Mouse (Mus musculus) heart, adult 2 months (tissue): Measurements from ENCODE around the gene Col4a2. TPM values are rescaled to one million over a fixed set of nuclear protein-coding genes. Genes with fewer than 3 reads are reported as not detected.
A peak's percentile ranks its signal among the peaks of the same experiment; 100 is the strongest.

Experiments
- DNase-seq, 2 experiments: peaks; one replicate each; pipeline ENCODE4 v3.0.0; 2021
- H3K27ac ChIP-seq: fragments of 200-600 bp; 2 replicates; pipeline ENCODE4 v1.8.1; 2022
- H3K27me3 ChIP-seq: fragments of 200-500 bp; 2 replicates; pipeline ENCODE4 v1.6.1; 2012; ENCODE audit warnings: mild to moderate bottlenecking, low read length, inconsistent platforms, mixed read lengths; ENCODE audit not compliant: control insufficient read depth, insufficient read depth
- H3K36me3 ChIP-seq: fragments of 200-500 bp; 2 replicates; pipeline ENCODE4 v1.6.1; 2012; ENCODE audit warnings: low read length, inconsistent platforms; ENCODE audit not compliant: control insufficient read depth, insufficient read depth
- H3K4me1 ChIP-seq: fragments of 200-500 bp; 2 replicates; pipeline ENCODE4 v1.6.1; 2011; ENCODE audit warnings: low read length; ENCODE audit not compliant: control insufficient read depth, insufficient read depth
- H3K4me3 ChIP-seq: fragments of 200-600 bp; 2 replicates; pipeline ENCODE4 v1.8.1; 2022
- H3K79me2 ChIP-seq: fragments of 200-500 bp; replicated peaks from 2 replicates; pipeline ENCODE4 v1.6.1; 2012; ENCODE audit warnings: mild to moderate bottlenecking, inconsistent platforms, low read length, moderate library complexity, mixed read lengths; ENCODE audit not compliant: control insufficient read depth, insufficient read depth
- H3K9ac ChIP-seq: fragments of 200-500 bp; 2 replicates; pipeline ENCODE4 v1.6.1; 2012; ENCODE audit warnings: low read depth, mild to moderate bottlenecking, control low read depth, inconsistent platforms, low read length, mixed read lengths
- CTCF ChIP-seq: fragments of 200-600 bp; IDR thresholded peaks from 2 replicates; pipeline ENCODE4 v1.8.1; 2022; ENCODE audit warnings: antibody characterized with exemption, mild to moderate bottlenecking, moderate library complexity
- EP300 ChIP-seq: fragments of 200-500 bp; IDR thresholded peaks from 2 replicates; pipeline ENCODE4 v1.6.1; 2011; ENCODE audit warnings: low read depth, low read length, control low read depth; ENCODE audit not compliant: insufficient read depth
- POLR2A ChIP-seq: fragments of 200-500 bp; IDR thresholded peaks from 2 replicates; pipeline ENCODE4 v1.6.1; 2011; ENCODE audit warnings: mild to moderate bottlenecking, low read depth, low read length, control low read depth; ENCODE audit not compliant: insufficient read depth
- WGBS: fragments of 180-500 bp; shearing (Covaris S2); methylation state at CpG from one replicate; pipeline ENCODE4 v1.1.7; 2018; 5-methylcytosine and 5-hydroxymethylcytosine counted together
- intact Hi-C: fragments of 180-260 bp; cut with DNase I; formaldehyde crosslinking; loops from one replicate; pipeline ENCODE4 v1.15.1; 2025
- polyA plus RNA-seq: library from polyadenylated mRNA; depleted of rRNA; stranded (reverse); fragments of >200 nt; gene quantifications from 2 replicates; pipeline ENCODE4 v1.2.3, GENCODE M21; 2012
- total RNA-seq, 2 experiments: library from RNA; stranded (reverse); gene quantifications; 2 replicates each; pipeline ENCODE4 v1.2.3; 2021

The Col4a2 gene
- total and polyA plus RNA-seq, 3 experiments: 104 to 172 (median 139) TPM

DNA sequence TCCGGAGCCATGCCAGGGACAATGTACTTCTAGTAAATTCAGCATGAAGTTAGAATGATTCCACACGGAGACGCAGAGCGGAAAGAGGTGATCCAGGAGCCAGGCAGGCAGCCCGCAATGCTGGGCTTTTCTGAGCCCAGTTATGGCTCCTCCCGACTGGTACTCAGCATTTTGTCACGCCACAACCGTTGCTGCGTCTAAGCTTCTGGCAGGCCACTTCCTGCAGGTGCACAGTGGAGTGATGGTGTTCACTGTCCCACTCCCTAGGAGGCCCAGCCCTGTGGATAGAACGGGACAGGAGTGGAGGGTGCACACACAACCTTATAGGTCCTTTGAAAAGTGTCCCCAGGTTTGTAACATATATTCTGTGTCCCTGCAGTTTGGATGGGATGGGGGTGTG lies 83.0 kb downstream of the Col4a2 start:
- H3K27me3 ChIP-seq: no peaks in the 10 kb centered on the region
- no peak overlapping the region for H3K4me3 ChIP-seq
- H3K9ac ChIP-seq: no peak overlapping the region
- intact Hi-C loops: no loop called here
- peaks cover 38% of the 10 kb centered on the region for H3K4me1 ChIP-seq
- peaks cover 31% of the 10 kb centered on the region for H3K36me3 ChIP-seq
- no peak for DNase-seq
- WGBS: 41% methylated on average over 10 of the region's 10 CpGs
- H3K27ac ChIP-seq: peak overlapping the region; percentile 38
- TF ChIP-seq POLR2A (no peak), EP300 (no peak), CTCF (no peak)
- H3K79me2 ChIP-seq: no peaks in the 10 kb centered on the region; the same call in 1 of the 2 replicates

DNA sequence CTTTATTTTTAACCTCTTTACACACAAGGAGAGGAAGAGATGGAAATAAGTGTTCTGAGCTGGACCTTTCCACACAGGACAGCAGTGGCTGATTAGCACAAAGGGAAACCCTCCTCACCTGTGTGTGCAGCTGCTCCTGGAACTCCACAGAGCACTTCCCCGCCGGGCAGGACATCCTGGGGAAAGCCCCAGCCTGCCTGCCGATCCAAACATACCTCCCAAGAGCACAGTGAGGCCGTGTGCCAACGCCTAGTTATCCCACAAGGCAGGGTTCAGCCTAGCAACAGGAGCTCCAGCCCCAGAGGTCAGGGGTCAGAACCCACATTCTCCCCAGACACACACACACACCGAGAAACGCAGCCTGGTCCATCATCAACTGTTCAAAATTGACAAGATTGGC lies 83.5 kb downstream of the Col4a2 start:
- Histone ChIP-seq H3K4me1 (peaks cover 36% of the 10 kb centered on the region), H3K79me2 (no peaks in the 10 kb centered on the region; the same call in 1 of the 2 replicates), H3K4me3 (no peak overlapping the region), H3K27me3 (no peaks in the 10 kb centered on the region), H3K36me3 (peaks cover 36% of the 10 kb centered on the region), H3K27ac (peak overlapping the region; percentile 38; the same call in 1 of the 2 replicates), H3K9ac (no peak overlapping the region)
- WGBS: 27% methylated on average over 7 of the region's 7 CpGs
- intact Hi-C loops: no loop called here
- DNase-seq: no peak
- TF ChIP-seq POLR2A (no peak), CTCF (no peak), EP300 (peak; percentile 54; the same call in 1 of the 2 replicates)

DNA sequence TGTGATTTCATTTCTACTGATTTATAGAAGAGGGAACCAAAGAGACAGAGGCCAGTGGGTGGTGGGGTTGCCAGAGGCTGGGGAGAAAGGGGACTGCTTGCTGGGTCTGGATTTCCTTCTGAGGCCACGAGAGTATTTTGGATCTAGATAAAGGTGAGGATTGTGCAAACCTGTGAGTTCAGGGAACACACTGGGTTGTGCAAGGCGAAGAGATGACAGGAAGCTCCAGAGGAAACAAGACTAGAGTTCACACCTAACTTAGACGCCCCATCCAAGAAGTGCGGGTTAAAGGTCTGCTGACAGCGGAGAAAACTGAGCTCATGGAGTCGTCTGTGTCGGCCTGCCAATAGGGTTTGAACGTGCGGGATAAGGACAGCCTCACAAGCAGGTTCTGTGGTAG lies 84.5 kb downstream of the Col4a2 start:
- Histone ChIP-seq H3K27ac (no peak overlapping the region), H3K4me3 (no peak overlapping the region), H3K79me2 (no peaks in the 10 kb centered on the region; the same call in 1 of the 2 replicates), H3K27me3 (no peaks in the 10 kb centered on the region), H3K36me3 (peaks cover 39% of the 10 kb centered on the region), H3K9ac (no peak overlapping the region), H3K4me1 (peaks cover 31% of the 10 kb centered on the region)
- DNase-seq: no peak
- 60% methylated on average over 9 of the region's 9 CpGs for WGBS
- TF ChIP-seq EP300 (no peak), CTCF (no peak), POLR2A (no peak)
- intact Hi-C loops: no loop called here

DNA sequence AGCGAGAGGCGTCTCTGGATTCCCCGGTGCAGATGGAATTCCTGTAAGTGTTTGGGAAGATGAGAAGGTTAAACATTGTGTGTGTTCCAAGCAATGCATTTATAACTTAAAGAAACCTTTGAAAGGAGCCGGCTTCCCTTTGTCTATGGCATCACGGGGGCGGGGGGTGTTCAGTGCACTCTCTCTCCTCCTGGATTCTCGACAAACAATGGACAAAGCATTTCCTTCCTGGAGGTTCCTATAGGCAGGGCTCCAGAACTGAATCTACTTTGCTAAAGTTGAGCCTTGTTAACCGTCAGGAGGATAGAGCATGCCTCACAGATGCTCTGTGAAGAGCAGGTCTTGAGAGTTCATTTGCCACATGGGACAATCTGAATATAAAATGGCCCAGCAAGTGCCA lies 87.1 kb downstream of the Col4a2 start:
- Histone ChIP-seq H3K4me3 (no peak overlapping the region), H3K36me3 (peaks cover 24% of the 10 kb centered on the region), H3K79me2 (no peaks in the 10 kb centered on the region; the same call in 1 of the 2 replicates), H3K27ac (peak overlapping the region; percentile 40), H3K9ac (no peak overlapping the region), H3K4me1 (peaks cover 13% of the 10 kb centered on the region), H3K27me3 (no peaks in the 10 kb centered on the region)
- intact Hi-C loops: no loop called here
- no peak for TF ChIP-seq CTCF
- no peak for DNase-seq
- 46% methylated on average over 8 of the region's 8 CpGs for WGBS

DNA sequence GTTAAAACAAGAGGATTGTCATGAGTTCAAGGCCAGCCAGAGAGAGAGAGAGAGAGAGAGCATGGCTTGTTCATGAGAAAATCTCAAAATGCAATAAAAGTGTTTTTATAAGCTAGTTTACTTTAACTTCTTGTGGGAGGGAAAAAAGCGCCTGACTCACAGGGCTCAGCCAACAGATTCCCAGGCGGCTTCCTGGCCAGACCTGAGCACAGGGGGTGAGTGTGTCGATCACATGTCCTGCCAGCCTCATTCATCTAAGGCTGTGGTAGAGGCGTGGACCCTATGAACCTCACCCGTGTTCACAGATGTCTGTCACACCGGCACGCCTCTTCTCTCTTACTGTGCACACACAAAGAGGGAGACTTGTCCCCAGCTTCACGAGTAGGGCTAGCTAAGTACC lies 87.6 kb downstream of the Col4a2 start:
- Histone ChIP-seq H3K4me1 (peaks cover 16% of the 10 kb centered on the region), H3K36me3 (peaks cover 23% of the 10 kb centered on the region), H3K4me3 (no peak overlapping the region), H3K79me2 (no peaks in the 10 kb centered on the region; the same call in 1 of the 2 replicates), H3K27me3 (no peaks in the 10 kb centered on the region), H3K27ac (peak overlapping the region; percentile 40), H3K9ac (no peak overlapping the region)
- intact Hi-C loops: no loop called here
- DNase-seq: no peak
- TF ChIP-seq CTCF (no peak), POLR2A (no peak), EP300 (no peak)
- 33% methylated on average over 8 of the region's 8 CpGs for WGBS

DNA sequence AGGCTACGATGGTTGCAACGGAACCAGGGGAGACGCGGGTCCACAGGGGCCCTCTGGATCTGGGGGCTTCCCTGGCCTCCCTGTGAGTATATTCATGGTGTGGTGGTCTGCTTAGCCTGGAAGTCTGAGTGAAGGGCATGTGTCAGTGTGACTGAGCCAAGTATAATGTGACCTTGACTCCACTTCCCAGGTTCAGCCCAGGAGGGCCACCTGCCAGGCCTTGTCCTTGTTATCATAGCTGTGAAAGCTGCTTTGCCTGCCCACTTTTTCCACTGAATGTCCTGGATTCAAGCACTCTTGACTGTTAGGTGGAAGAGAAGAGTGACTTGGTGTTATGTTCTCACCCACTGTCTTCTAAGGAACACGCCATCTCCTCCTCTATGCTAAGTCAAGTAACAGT lies 88.6 kb downstream of the Col4a2 start:
- WGBS: 86% methylated on average over 5 of the region's 5 CpGs
- DNase-seq: peak in 1 of 2 experiments; percentile 62
- TF ChIP-seq EP300 (no peak), POLR2A (no peak), CTCF (no peak)
- H3K4me1 ChIP-seq: peaks cover 17% of the 10 kb centered on the region
- H3K27ac ChIP-seq: peak overlapping the region; percentile 40
- intact Hi-C loops: no loop called here
- H3K36me3 ChIP-seq: peaks cover 29% of the 10 kb centered on the region
- no peak overlapping the region for H3K9ac ChIP-seq
- H3K79me2 ChIP-seq: no peaks in the 10 kb centered on the region
- no peak overlapping the region for H3K4me3 ChIP-seq
- no peaks in the 10 kb centered on the region for H3K27me3 ChIP-seq
